Mouse (Mus musculus): ENCODE results near the gene Tspan14.
A peak's percentile ranks its signal among the peaks of the same experiment; 100 is the strongest.

Gene Tspan14

GRCm38 (mm10) chr14:40870598-40870997 is 96.0 kb downstream of the Tspan14 start:
- peak; percentile 86 for DNase-seq

DNA sequence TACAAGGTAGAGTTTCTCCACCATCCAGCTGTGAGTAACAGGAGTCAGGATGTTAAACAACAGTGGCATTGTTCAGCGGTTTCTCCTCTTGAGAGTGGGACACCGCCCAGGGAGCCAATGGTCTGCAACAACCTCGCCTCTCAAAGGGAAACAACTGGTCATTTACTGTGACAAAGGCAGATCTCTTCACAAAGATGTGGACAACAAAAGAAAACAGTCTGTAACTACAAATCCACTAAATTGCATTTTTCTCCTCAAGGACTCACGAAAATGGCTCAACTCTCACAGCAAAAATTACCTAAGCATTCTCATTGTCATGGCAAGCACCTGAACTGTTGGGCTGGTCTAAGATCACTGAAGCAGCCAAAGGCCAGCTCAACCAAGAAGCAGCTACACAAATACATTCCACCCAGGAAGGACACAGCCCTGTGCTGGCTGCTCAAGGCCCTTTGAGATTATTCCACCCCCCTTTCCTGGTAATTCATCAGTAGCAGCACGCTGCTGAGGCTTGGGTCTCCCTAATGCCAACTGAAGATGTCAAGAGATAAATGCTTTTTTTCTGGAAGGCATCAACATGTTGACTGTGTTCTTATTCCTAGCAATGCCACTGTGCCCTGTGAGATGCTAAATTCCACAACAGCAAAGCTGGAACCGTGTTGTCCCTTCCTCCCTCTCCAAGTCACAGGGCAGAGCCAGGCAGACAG is 101.6 kb downstream of the Tspan14 start:
- peak; percentile 72 for DNase-seq

GRCm38 (mm10) chr14:40863659-40864058 is 102.9 kb downstream of the Tspan14 start:
- DNase-seq: peak; percentile 57

- DNase-seq: peak; percentile 25
These were observed 103.6 kb downstream of the Tspan14 start for GRCm38 (mm10) chr14:40863022-40863421.
